Mouse (Mus musculus) heart, adult 11 months (tissue): Measurements from ENCODE around the gene Tulp4.
"Not testable (repeated sequence)": the region's sequence is repeated elsewhere in the genome, so short reads cannot be mapped to it uniquely, and the experiment has no call there.

ENCODE experiments used
- DNase-seq: peaks from one replicate; pipeline ENCODE4 v3.0.0; 2022

The Tulp4 gene

DNA sequence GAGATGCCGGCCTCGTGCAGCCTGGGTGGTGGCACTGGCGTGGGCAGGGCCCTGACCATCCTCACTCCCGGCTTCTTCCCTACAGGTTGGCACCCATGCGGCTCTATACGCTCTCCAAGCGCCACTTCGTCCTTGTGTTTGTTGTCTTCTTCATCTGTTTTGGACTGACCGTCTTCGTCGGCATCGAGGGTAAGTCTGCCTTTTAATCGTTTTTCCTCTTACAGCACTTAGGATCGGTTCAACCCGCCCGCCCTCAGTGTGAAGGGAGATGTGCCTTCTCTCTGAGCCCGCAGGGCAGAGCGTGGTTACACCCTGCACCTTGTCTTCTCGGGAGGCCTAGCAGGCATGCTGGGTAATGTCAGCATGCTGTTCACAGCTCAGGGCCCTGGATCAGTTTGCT lies 174.3 kb downstream of the Tulp4 start:
- DNase-seq, result peak; percentile 78

DNA sequence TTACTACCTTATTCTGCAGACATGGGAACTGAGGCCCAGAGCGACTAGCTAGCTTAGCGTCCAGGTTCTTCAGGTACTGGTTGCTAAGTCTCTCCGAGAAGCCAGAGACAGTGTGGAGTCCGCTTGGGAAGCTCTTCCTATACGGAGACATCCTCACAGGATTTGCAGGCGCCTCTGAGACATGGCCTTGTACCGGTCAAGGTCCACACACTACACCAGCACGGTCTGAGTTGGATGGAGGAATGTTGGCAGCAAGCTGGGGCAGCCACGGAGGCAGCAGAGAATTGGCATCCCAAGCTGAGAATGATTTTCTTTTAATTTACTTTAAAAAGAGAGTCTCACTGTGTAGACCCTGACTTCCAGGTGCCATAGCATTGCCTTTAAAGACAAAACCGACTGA lies 176.9 kb downstream of the Tulp4 start:
- not testable (repeated sequence) for DNase-seq

DNA sequence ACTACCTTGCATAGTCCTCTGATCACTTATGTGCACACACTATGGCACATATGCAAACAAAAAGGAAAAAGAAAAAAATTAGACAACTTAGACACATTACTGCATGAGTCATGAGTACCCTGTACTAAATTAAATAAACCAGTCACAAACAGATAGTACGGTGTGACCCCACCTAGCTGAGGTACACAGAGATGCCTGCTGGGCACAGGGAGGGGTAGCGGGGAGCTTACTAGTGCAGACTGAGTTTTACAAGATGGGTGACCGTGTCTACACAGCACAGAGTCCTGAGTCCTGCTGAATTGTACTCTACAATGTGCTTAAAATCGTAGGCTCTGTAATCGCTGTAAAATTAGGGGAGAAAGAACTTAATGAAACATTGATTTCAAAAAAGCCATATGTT lies 179.9 kb downstream of the Tulp4 start:
- peak; percentile 54 for DNase-seq

- peak; percentile 90 for DNase-seq
These were observed 182.8 kb downstream of the Tulp4 start for GRCm38 (mm10) chr17:6289045-6289444.

GRCm38 (mm10) chr17:6293882-6294281 lies 187.6 kb downstream of the Tulp4 start:
- not testable (repeated sequence) for DNase-seq

DNA sequence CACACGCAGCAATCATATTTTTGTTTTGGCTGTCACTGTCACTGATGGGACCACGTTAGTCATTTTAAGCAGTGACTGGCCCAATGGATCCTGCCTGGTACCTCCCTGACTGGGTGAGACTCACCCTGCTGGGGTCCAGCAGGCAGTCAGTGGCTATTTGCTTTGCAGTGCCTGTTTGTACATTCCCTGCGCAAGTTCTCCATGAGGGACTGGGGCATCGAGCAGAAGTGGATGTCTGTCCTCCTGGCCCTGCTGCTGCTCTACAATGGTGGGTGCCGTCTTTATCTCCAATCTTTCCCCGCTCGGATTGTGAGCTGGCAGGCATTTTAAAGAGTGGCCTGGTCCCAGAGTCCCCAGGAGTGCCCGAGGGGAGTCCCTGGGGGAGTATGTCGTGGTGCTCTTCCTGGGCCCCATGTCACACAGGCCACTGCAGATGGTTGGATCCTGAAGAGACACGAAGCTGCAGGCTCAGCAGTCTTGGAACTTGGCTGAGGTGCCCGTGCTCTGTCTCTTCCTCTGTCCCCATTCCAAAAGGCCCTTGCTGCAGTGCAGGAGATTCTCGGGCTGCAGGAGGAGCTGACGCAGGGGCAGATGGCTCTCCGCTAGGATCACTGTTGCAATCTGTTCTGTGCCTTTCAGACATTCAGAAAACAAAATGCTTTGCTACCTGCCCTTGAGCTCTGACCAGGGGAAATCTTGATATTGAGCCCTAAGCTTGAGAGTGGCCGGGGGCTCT lies 191.0 kb downstream of the Tulp4 start:
- peak; percentile 87 for DNase-seq

- DNase-seq, result peak; percentile 89
These were observed 194.1 kb downstream of the Tulp4 start for GRCm38 (mm10) chr17:6300190-6300863.
